Mouse (Mus musculus): ENCODE measurements around the gene Pom121.

Pom121 gene

GRCm38 (mm10) chr5:135394004-135394823, at the start of gene Pom121:
TSS of gene Pom121 (minus strand) at chr5:135394546.
- in situ Hi-C loops (cut with MboI, MseI) = no loop called here

GRCm38 (mm10) chr5:135442430-135442829, 48.1 kb upstream of the Pom121 start:
- in situ Hi-C loops (cut with MboI, MseI) = no loop called here

- in situ Hi-C loops (cut with MboI, MseI) = no loop called here
Observed at GRCm38 (mm10) chr5:135435039-135435438, 40.7 kb upstream of the Pom121 start.

DNA sequence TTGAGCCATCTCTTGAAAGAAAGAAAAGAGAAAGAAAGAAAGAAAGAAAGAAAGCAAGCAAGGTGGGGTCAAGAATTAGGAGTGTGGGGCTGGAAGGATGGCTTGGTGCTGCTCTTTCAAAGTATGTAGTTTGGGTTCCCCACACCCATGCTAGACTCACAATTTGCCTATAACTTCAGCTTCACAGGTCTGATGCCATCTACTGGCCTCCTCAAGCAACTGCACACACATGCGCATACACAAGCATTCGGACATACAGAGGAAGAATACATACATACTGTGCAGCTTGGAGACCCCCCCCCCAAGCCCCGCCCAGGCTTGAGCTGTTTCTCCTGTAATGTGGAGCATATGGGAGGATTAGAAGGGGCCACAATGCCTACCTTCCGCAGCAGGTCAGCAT, 39.5 kb upstream of the Pom121 start:
- in situ Hi-C loops (cut with MboI, MseI) = no loop called here

GRCm38 (mm10) chr5:135431111-135431510, 36.8 kb upstream of the Pom121 start:
- in situ Hi-C loops (cut with MboI, MseI) = no loop called here

- in situ Hi-C loops (cut with MboI, MseI) = no loop called here
Observed at GRCm38 (mm10) chr5:135428786-135429185, 34.4 kb upstream of the Pom121 start.

DNA sequence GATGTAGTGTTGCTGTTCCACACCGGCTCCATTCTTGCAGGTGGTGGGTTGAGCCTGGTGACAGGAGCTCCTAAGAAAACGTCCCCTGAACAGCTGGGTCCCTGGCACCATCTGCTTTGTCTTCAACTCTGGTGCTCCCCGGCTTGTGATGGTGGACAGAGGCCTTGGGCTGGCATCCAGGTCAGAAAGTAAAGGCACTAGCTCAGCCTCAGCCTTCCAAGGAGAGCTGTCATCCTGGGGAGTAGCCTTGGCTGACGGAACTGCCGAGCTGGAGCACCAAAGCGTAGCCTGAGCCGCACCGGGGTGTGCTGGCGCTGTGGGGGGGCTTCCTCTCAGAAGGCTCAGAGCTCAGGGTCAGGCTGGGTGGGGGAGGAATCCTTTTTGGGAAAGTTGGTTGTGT, 15.9 kb upstream of the Pom121 start:
- in situ Hi-C loops (cut with MboI, MseI) = no loop called here

- in situ Hi-C loops (cut with MboI, MseI) = loop anchor here (5.0 kb wide), 1 partner anchor 66 kb away; no protein-coding TSS in a partner anchor
Observed at GRCm38 (mm10) chr5:135408114-135408513, 13.8 kb upstream of the Pom121 start.

GRCm38 (mm10) chr5:135405437-135405836, 11.1 kb upstream of the Pom121 start:
- in situ Hi-C loops (cut with MboI, MseI) = loop anchor here (5.0 kb wide), 1 partner anchor 63 kb away; no protein-coding TSS in a partner anchor

GRCm38 (mm10) chr5:135404623-135405022, 10.3 kb upstream of the Pom121 start:
- in situ Hi-C loops (cut with MboI, MseI) = loop anchor here (5.0 kb wide), 1 partner anchor 62 kb away; no protein-coding TSS in a partner anchor

DNA sequence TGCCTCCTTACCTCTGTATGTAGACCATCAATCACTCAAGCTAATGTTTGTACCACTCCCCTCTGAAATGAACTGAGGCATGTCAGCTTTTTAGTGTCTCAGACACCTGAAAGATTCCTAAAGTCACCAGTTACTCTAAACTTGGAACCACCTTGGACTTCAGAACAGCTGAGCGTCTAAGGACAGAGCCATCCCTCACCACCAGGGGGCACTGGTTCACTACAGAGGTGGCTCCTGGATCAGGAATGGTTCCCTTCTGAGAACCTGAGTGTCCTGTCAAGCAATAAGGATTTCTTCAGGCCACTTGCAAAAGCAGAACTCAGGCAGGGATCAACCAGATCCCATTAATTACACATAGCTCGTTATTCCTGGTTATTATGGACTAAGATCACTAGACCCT, 5.9 kb upstream of the Pom121 start:
- in situ Hi-C loops (cut with MboI, MseI) = no loop called here

DNA sequence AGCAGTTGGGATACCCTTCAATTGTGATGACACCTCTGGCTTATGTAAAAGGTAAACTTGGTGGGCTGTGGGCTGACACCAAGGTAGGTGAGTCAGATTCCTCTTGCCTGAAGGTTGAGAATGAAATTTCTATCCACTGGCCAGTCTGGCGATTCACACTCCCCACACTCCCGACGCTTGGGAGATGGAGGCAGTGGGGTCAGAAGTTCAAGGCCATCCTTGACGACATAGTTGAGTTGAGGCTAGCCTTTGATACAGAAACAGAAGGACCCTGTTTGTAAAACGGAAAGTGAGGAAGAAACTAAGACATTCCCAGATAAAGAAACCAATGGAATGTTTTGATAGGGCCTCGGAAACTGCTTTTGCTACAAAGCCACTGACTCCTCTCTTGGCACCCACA, 5.0 kb upstream of the Pom121 start:
- in situ Hi-C loops (cut with MboI, MseI) = no loop called here

DNA sequence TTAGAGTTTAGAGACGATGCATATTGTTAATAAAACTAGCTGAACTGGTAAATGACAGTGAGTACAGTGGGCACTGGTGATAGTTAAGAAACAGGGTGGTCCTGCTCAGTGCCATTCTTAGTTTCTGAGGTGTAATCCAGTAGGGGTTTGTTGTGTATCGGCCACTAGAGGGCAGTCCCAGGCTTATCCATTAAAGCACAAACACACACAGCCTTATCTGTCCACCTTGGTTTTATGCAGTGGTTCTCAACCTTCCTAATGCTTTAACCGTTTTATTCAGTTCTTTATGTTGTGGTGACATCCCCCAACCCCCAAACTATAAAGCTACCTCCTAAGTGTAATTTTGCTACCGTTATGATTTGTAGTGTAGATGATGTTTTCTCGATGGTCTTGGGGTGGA, 1.5 kb upstream of the Pom121 start:
- in situ Hi-C loops (cut with MboI, MseI) = no loop called here

GRCm38 (mm10) chr5:135383771-135384170, 10.6 kb downstream of the Pom121 start:
- in situ Hi-C loops (cut with MboI, MseI) = no loop called here

DNA sequence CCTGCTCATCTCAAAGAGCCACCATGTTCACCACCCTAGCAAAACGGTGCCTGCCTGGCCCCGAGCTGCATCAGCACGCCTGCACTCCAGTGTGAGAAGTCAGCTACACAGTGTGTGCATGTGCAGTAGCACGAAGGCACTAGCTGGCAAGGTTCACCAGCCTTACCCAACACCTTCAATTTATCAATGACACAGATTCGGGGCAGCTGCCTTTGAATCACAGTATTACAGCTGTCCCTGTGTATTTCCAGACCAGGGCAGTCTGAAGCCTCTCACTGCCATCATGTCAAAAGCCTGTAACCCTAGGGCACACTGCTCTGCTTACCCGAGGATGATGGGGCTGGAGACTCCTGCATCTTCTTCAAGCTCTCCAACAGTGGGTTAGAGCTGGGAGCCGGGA, 11.6 kb downstream of the Pom121 start:
- in situ Hi-C loops (cut with MboI, MseI) = no loop called here

- in situ Hi-C loops (cut with MboI, MseI) = no loop called here
Observed at GRCm38 (mm10) chr5:135381356-135381925, 12.9 kb downstream of the Pom121 start.

DNA sequence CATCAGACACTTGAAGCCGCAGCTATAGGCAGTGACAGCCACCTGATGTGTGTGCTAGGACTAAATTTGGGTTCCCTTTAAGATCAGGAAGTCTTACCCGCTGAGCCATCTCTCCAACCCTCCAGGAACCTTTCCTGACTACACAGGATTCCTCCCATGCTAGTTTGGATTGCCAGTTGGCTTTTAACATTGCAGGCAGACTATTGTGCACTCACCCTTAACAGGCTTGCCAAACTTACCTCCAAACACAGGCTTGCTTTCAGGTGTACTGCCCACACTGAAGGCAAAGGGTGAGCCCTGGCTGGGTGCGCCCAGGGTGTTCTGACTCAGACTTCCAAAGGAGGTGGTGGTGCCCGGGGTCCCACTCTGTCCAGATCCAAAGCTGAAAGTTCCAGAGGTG, 13.7 kb downstream of the Pom121 start:
- in situ Hi-C loops (cut with MboI, MseI) = no loop called here

DNA sequence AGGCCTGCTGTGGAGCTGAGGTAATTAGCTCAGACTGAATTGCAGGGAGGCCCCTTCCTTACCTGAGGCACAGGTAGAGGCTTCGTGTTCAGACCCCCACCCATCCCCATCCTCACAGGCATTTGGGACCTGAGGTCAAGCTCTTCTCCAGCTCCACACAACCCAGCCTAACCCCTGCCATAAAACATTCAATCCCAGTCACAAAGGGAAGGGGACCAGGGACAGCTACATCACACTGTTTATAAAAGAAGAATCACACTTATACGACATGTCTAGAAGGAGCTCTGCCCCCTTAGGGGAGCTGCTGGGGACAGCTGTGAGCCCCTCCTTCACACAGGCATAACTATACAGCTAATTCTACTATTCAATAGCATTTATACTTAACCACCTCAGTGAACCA, 18.0 kb downstream of the Pom121 start:
- in situ Hi-C loops (cut with MboI, MseI) = loop anchor here (5.0 kb wide), 1 partner anchor 179 kb away; no protein-coding TSS in a partner anchor

GRCm38 (mm10) chr5:135375167-135375566, 19.2 kb downstream of the Pom121 start:
- in situ Hi-C loops (cut with MboI, MseI) = loop anchor here (5.0 kb wide), 1 partner anchor 178 kb away; no protein-coding TSS in a partner anchor

DNA sequence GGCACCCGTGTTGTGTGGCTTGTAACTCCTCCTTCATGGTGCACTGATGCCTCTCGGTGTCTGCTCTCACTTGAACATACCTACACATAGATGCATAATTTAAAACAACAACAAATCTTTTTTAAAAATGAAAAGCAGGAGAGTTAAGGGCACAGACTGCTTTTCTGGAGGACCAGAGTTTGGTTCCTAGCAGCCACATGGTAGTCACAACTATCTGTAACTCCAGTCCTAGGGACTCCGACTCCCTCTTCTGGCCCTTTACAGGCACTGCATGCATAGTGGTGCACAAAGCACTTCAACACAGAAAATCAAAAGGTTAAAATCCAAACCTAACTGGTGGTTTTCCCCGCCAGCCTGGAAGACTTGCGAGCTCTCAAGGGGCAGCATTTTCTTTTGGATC, 20.7 kb downstream of the Pom121 start:
- in situ Hi-C loops (cut with MboI, MseI) = no loop called here

GRCm38 (mm10) chr5:135371195-135371594, 23.2 kb downstream of the Pom121 start:
- in situ Hi-C loops (cut with MboI, MseI) = no loop called here

DNA sequence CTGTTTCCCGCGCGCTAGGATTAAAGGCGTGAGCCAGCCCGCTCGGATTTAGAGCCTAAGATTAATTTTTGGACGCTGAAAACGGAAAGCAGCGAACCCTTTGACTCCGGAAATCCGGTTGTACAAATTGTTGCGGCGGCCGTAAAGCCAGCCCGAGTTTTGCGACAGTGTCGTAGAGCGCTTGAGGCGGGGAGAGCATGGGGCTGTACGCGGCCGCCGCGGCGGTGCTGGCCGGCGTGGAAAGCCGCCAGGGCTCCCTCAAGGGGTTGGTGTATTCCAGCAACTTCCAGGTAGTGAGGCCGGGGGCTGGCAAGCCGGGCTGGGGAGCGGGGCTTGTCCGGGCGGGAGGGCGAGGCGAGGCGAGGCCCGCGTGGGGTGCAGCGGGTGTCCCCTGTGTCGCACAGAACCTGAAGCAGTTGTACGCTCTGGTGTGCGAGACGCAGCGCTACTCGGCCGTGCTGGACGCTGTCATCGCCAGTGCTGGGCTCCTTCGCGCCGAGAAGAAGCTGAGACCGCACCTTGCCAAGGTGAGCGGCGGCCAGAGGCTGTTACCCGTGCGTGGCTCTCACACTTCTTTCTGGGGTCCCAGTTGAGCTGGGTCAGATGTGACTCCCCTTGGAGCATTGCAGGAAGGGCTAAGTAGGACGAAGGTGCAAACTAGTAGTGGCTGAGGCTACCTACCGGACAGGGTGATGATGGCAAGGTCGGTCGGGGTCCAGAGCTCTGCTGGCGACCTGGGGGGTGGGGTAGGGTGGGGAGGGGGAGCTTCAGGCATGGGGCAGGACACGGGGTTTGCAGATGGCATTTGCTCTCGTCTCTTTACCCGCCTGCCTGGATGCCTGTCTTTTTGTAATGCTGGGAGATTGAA, 24.3 kb downstream of the Pom121 start, which contains the start of gene Nsun5:
TSS of gene Nsun5 (plus strand) at position 167 of the 868 bp plus-strand sequence.
- in situ Hi-C loops (cut with MboI, MseI) = no loop called here
